Mouse (Mus musculus): ENCODE data around the gene Dcp1a.

DNA sequence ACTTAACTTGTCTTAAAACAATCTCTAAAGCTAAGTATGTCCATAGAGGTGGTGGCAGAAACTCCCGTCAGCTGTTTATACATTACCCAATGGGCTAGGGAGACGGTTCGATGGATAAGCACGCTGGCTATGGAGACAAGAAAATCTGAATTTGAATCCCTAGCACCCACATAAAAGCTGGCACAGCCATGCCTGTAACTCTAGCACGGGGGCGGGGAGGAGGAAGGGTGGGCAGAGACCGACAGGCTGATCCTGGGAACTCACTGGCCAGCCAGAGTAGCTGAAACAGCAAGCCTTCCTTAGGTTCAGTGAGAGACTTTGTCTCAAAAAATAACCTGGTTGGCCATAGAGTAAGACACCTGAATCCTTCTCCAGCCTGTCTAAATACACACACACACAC lies 21.9 kb upstream of the Dcp1a start:
- TF ChIP-seq CTCF (IDR thresholded peaks at IDR 0.05; ENCODE audit: low read depth) (no peak), EP300 (optimal IDR thresholded peaks at IDR 0.05) (no peak)
